Mouse (Mus musculus): ENCODE results near the gene Lcn5. TPM values are rescaled to one million over a fixed set of nuclear protein-coding genes. Genes with fewer than 3 reads are reported as not detected.

Gene Lcn5
- total and polyA plus RNA-seq, 3 experiments: not detected

DNA sequence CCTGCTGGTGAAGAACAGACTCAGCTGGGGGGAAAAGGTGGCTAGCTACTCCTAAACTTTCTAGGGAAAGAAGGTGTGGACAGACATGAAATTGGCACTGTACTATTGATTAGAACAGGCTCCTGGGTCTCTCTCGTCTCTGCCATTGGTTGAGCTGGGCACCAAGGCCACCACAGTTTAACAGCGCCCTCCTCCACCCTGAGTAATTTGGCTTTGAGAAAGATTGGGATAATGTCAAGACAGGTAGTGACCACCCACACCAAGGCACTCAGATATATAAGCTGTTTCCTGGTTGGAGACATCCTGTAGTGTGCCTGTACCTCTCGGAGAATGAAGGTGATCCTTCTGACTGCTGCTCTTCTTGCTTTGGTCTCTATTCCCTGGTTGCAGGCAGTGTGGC is 18.7 kb downstream of the Lcn5 start, which contains the start of gene Lcn6:
Gene Lcn6 (plus strand): TSS at position 301 of the 400 bp plus-strand sequence.
- Histone ChIP-seq H3K9ac (ENCODE audit: control insufficient read depth, low read depth, low read length, poor library complexity, severe bottlenecking) (no peak within 1 kb of the TSS), H3K27ac (ENCODE audit: control insufficient read depth, low read depth, low read length) (no peak within 1 kb of the TSS), H3K4me1 (ENCODE audit: control insufficient read depth in 1 of 2, insufficient read depth in 2 of 2, low read length in 2 of 2) (no peaks in the 10 kb centered on the region), H3K4me3 (ENCODE audit: control insufficient read depth in 1 of 2, insufficient read depth in 1 of 2, low read depth in 2 of 2, low read length in 2 of 2) (no peak within 1 kb of the TSS), H3K79me2 (ENCODE audit: control insufficient read depth, insufficient read depth, low read length, poor library complexity) (no peaks in the 10 kb centered on the region; the same call in 1 of the 2 replicates), H3K27me3 (ENCODE audit: control insufficient read depth in 1 of 2, insufficient read depth in 2 of 2, low read length in 2 of 2) (no peaks in the 10 kb centered on the region), H3K36me3 (ENCODE audit: control insufficient read depth in 1 of 2, insufficient read depth in 2 of 2, low read length in 2 of 2) (no peaks in the 10 kb centered on the region), H3K9me3 (replicated peaks; ENCODE audit: insufficient read depth, low read length) (no peaks in the 10 kb centered on the region)
- TF ChIP-seq NELFE (IDR thresholded peaks at IDR 0.05; ENCODE audit: low read depth, low read length): no peak
- TF ChIP-seq ZC3H11A (IDR thresholded peaks at IDR 0.05; ENCODE audit: low read depth, low read length): no peak
- DNase-seq (ENCODE audit: low read depth, low spot score): no peak

DNA sequence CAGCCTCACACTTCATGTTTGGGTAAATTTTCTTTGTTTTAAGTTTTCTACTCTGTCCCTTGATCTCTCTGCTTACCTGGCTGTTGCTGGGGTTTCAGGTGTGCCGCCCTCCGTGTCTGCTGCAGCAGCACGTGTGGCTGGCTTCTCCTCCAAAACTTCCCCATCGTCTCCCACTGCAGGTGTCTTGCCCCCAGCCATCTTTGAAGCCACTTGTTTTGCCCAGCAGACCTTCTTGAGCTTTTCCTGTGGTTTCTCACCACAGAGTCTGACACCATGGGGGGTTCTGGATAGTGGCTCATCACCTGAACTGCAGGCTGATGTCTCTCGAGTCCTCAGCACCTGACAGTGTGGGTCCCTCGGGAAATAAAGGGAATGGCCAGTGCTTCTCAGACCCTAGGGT is 21.8 kb downstream of the Lcn5 start:
- no peaks in the 10 kb centered on the region; the same call in 1 of the 2 replicates for H3K79me2 ChIP-seq (ENCODE audit: control insufficient read depth, insufficient read depth, low read length, poor library complexity)
- H3K27ac ChIP-seq (ENCODE audit: control insufficient read depth, low read depth, low read length): no peak overlapping the region
- H3K36me3 ChIP-seq (ENCODE audit: control insufficient read depth in 1 of 2, insufficient read depth in 2 of 2, low read length in 2 of 2): no peaks in the 10 kb centered on the region
- H3K9me3 ChIP-seq (replicated peaks; ENCODE audit: insufficient read depth, low read length): no peaks in the 10 kb centered on the region
- DNase-seq (ENCODE audit: low read depth, low spot score): no peak
- TF ChIP-seq RAD21 (IDR thresholded peaks at IDR 0.05; ENCODE audit: low read depth, low read length): no peak
- no peak for TF ChIP-seq CTCF (IDR thresholded peaks at IDR 0.05 in 2 of 3, conservative IDR thresholded peaks at IDR 0.05 in 1 of 3; ENCODE audit: control insufficient read depth in 1 of 3, insufficient read depth in 1 of 3, low read depth in 2 of 3, low read length in 3 of 3, poor library complexity in 1 of 3, severe bottlenecking in 1 of 3)
- TF ChIP-seq ZNF384 (IDR thresholded peaks at IDR 0.05; ENCODE audit: low read depth, low read length): no peak
- no peak for TF ChIP-seq ZMIZ1 (IDR thresholded peaks at IDR 0.05; ENCODE audit: low read depth, low read length)
- no peak for TF ChIP-seq MEF2A (IDR thresholded peaks at IDR 0.05; ENCODE audit: extremely low read depth, insufficient replicate concordance, low read depth, low read length, poor library complexity, severe bottlenecking)
- no peak for TF ChIP-seq ZC3H11A (IDR thresholded peaks at IDR 0.05; ENCODE audit: low read depth, low read length)
- TF ChIP-seq TCF12 (IDR thresholded peaks at IDR 0.05; ENCODE audit: low read depth, low read length): no peak
- TF ChIP-seq NELFE (IDR thresholded peaks at IDR 0.05; ENCODE audit: low read depth, low read length): no peak
- no peak overlapping the region for H3K4me3 ChIP-seq (ENCODE audit: control insufficient read depth in 1 of 2, insufficient read depth in 1 of 2, low read depth in 2 of 2, low read length in 2 of 2)
- no peak overlapping the region for H3K9ac ChIP-seq (ENCODE audit: control insufficient read depth, low read depth, low read length, poor library complexity, severe bottlenecking)
- H3K27me3 ChIP-seq (ENCODE audit: control insufficient read depth in 1 of 2, insufficient read depth in 2 of 2, low read length in 2 of 2): no peaks in the 10 kb centered on the region
- H3K4me1 ChIP-seq (ENCODE audit: control insufficient read depth in 1 of 2, insufficient read depth in 2 of 2, low read length in 2 of 2): no peaks in the 10 kb centered on the region

DNA sequence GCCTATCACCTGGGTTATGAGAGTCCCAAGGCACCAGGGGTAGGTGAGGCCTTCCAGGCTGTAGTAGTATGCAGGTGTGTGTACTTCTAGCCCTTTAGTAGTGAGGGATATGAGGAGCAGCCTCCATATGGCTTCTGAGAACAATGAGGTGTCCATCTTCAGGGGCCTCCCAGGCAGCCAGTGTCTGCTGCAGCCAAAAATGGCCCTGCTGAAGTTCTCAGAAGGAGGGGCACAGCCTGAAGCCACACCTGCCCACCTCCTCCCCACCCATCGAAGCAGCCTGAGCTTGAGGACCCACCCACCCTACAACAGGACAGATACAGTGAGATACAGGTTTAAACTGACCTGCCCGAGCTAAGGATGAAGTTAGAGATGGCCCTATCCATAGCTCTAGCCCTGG is 24.7 kb downstream of the Lcn5 start, which contains the start of gene Lcn10:
Gene Lcn10 (plus strand): TSS at position 301 of the 400 bp plus-strand sequence.
- H3K4me3 ChIP-seq (ENCODE audit: control insufficient read depth in 1 of 2, insufficient read depth in 1 of 2, low read depth in 2 of 2, low read length in 2 of 2): no peak within 1 kb of the TSS
- H3K36me3 ChIP-seq (ENCODE audit: control insufficient read depth in 1 of 2, insufficient read depth in 2 of 2, low read length in 2 of 2): no peaks in the 10 kb centered on the region
- no peaks in the 10 kb centered on the region for H3K27me3 ChIP-seq (ENCODE audit: control insufficient read depth in 1 of 2, insufficient read depth in 2 of 2, low read length in 2 of 2)
- H3K4me1 ChIP-seq (ENCODE audit: control insufficient read depth in 1 of 2, insufficient read depth in 2 of 2, low read length in 2 of 2): no peaks in the 10 kb centered on the region
- H3K79me2 ChIP-seq (ENCODE audit: control insufficient read depth, insufficient read depth, low read length, poor library complexity): no peaks in the 10 kb centered on the region; the same call in 1 of the 2 replicates
- no peak within 1 kb of the TSS for H3K9ac ChIP-seq (ENCODE audit: control insufficient read depth, low read depth, low read length, poor library complexity, severe bottlenecking)
- no peak for DNase-seq (ENCODE audit: low read depth, low spot score)
- H3K9me3 ChIP-seq (replicated peaks; ENCODE audit: insufficient read depth, low read length): no peaks in the 10 kb centered on the region
- no peak for TF ChIP-seq SIN3A (IDR thresholded peaks at IDR 0.05; ENCODE audit: low read length)
- no peak for TF ChIP-seq USF1 (IDR thresholded peaks at IDR 0.05; ENCODE audit: low read depth, low read length)
- TF ChIP-seq POLR2AphosphoS2 (IDR thresholded peaks at IDR 0.05; ENCODE audit: low read length): no peak
- TF ChIP-seq CTCF (IDR thresholded peaks at IDR 0.05 in 2 of 3, conservative IDR thresholded peaks at IDR 0.05 in 1 of 3; ENCODE audit: control insufficient read depth in 1 of 3, insufficient read depth in 1 of 3, low read depth in 2 of 3, low read length in 3 of 3, poor library complexity in 1 of 3, severe bottlenecking in 1 of 3): no peak
- no peak for TF ChIP-seq CHD2 (IDR thresholded peaks at IDR 0.05; ENCODE audit: low read length)
- no peak for TF ChIP-seq MEF2A (IDR thresholded peaks at IDR 0.05; ENCODE audit: extremely low read depth, insufficient replicate concordance, low read depth, low read length, poor library complexity, severe bottlenecking)
- TF ChIP-seq MAX (IDR thresholded peaks at IDR 0.05; ENCODE audit: low read length): no peak
- TF ChIP-seq ETS1 (IDR thresholded peaks at IDR 0.05; ENCODE audit: low read depth, low read length): no peak
- no peak for TF ChIP-seq EP300 (IDR thresholded peaks at IDR 0.05; ENCODE audit: low read depth in 1 of 2, low read length in 2 of 2)
- TF ChIP-seq GABPA (IDR thresholded peaks at IDR 0.05; ENCODE audit: low read depth, low read length): no peak
- no peak for TF ChIP-seq USF2 (IDR thresholded peaks at IDR 0.05; ENCODE audit: borderline replicate concordance in 1 of 2, insufficient read depth in 1 of 2, low read depth in 1 of 2, low read length in 2 of 2)
- no peak for TF ChIP-seq TAL1 (IDR thresholded peaks at IDR 0.05; ENCODE audit: low read length)
- no peak for TF ChIP-seq RCOR1 (IDR thresholded peaks at IDR 0.05; ENCODE audit: low read depth, low read length)
- no peak for TF ChIP-seq MAFK (IDR thresholded peaks at IDR 0.05; ENCODE audit: borderline replicate concordance, low read depth, low read length)
- TF ChIP-seq HCFC1 (IDR thresholded peaks at IDR 0.05; ENCODE audit: low read depth, low read length): no peak
- no peak for TF ChIP-seq ZC3H11A (IDR thresholded peaks at IDR 0.05; ENCODE audit: low read depth, low read length)
- no peak for TF ChIP-seq UBTF (IDR thresholded peaks at IDR 0.05; ENCODE audit: borderline replicate concordance, insufficient read depth, low read depth, low read length)
- TF ChIP-seq RAD21 (IDR thresholded peaks at IDR 0.05; ENCODE audit: low read depth, low read length): no peak
- no peak for TF ChIP-seq NELFE (IDR thresholded peaks at IDR 0.05; ENCODE audit: low read depth, low read length)
- no peak for TF ChIP-seq MXI1 (IDR thresholded peaks at IDR 0.05; ENCODE audit: low read depth, low read length)
- no peak within 1 kb of the TSS for H3K27ac ChIP-seq (ENCODE audit: control insufficient read depth, low read depth, low read length)

Measured in MEL (cell line).